Mouse (Mus musculus) regulatory T cell (primary cell): Measurements from ENCODE around the gene Clca4a.
"Not testable (repeated sequence)": the region's sequence is repeated elsewhere in the genome, so short reads cannot be mapped to it uniquely, and the experiment has no call there.

Experiments
- in situ Hi-C: fragments of 300-600 bp; cut with MboI, MseI; formaldehyde crosslinking; loops from one replicate; pipeline ENCODE4 v1.15.1; 2025; ENCODE audit warnings: high pct_unique_total_duplicates

Clca4a gene

GRCm38 (mm10) chr3:144974945-144975344 lies at the start of gene Clca4a:
Gene Clca4a, minus strand, starts transcription at chr3:144975045.
- in situ Hi-C loops, result no loop called here

DNA sequence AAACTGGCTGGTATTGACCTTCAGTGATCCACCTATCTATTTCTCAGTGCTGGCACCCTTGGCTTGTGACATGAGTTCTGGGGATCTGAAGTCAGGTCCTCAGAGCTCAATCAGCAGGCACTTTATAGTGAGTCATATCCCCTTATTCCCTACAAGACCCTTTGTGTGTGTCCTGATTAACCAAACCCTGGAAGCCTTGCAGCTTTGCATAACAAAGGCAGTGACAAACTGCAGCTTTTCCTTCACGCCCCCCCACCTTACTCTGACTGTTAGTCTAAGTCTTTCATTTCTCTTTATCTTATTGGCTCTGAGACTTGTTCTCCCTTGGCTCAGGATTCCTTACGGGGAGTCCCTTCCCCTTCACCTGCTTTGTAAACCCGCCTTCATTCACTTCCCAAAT lies 43.0 kb upstream of the Clca4a start:
- in situ Hi-C loops, result no loop called here

DNA sequence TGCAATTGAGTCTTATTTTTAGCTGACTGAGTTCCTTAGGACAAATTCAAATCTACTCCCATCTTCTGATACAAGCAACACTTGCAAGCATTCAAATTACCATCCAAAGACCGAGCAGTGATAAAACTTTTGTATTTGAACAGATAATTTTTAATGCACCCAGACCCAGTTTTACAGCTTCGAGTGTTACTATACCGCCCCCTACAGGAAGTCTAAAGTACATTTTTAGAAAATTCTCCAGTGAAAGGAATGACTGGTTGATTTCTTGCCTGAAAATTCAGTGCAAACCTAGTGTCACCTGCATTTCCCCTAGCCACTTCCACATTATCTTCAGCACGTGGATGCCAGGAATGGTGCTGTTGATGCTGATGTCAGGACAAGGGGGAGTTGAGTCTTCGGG lies 29.6 kb upstream of the Clca4a start:
- in situ Hi-C loops, result no loop called here

DNA sequence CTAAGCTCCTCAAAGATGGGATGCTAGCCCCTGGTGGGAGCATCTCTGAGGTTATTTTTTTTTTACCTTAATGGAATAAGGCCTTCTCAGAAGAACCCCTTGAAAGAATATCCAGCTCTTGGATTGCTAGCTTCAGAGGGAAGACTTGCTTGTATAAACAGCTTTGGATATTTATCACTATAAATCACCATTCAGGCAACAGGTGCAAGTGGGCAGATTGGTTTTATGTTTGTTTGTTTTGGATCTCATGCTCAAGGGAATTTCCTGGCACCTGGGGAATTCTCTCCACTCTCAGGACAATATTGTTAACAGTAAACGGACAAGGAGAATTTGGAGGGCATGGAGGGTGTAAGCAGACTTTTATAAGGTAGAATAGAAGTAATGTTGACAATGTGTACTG lies 26.1 kb upstream of the Clca4a start:
- in situ Hi-C loops, result no loop called here

- in situ Hi-C loops, result no loop called here
Observed at GRCm38 (mm10) chr3:144993055-144993454, 18.2 kb upstream of the Clca4a start.

GRCm38 (mm10) chr3:144992618-144993017 lies 17.8 kb upstream of the Clca4a start:
- in situ Hi-C loops, result no loop called here

DNA sequence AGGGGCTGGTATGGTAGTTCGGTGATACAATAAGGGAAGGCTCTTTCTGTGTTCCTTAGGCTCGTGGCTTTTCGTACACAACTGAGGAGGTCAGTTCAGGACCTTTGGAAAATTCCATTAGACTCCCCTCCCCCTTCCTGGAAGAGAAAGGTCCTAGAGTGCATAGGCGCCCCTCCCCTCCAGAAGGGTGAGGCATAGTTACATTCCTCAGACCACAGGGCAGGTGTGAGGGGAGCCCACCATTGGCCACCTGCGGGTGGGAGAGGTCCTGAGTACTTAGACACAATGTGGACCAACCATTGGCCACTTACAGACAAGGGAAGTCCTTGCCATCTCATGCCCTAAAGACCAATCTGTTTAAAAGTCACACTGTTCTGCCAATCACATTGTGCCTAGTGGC lies 11.0 kb upstream of the Clca4a start:
- in situ Hi-C loops, result no loop called here

- in situ Hi-C loops, result no loop called here
Observed at GRCm38 (mm10) chr3:144980551-144980950, 5.7 kb upstream of the Clca4a start.

DNA sequence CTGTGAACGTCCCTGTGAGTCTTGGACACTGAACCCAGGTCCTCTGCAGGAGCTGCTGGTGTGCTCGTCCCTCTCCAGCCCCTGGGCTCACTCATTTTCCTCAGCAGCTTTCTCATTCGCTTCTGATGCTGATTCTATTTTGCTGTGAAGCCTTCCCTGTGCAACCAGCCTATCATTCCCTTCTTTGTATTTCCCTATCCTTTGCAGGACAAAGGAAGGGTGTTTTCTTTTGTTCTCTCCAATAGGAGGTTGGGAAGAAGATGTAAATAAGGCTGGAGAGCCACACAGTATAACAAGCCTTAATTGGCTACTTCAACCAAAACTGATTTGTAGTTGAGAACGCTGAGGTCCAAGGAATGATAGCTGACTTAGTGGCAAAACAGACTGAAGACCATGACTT lies 2.8 kb upstream of the Clca4a start:
- in situ Hi-C loops, result no loop called here

- in situ Hi-C loops, result no loop called here
Observed at GRCm38 (mm10) chr3:144976091-144976490, 1.2 kb upstream of the Clca4a start.

GRCm38 (mm10) chr3:144971553-144972270 lies 3.1 kb downstream of the Clca4a start:
- in situ Hi-C loops, result no loop called here

DNA sequence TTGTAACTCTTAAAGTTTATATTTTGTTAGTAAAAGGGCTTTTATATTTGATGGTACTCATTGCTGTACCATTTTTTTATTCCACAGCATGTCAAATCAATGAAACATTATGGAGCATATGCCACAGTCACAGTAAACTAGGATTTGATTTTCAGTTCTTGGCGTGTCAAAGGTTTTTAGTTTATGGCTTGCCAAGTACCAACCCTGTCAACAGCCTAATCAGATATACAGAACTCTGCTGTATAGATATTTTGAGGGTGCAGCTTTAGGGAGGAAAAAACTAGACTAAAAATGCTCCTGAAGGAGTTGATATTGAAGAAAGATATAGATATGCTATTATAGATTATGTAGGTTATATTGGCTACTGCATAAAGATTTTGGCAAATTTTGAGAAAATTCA lies 5.1 kb downstream of the Clca4a start:
- in situ Hi-C loops, result no loop called here

- in situ Hi-C loops, result no loop called here
Observed at GRCm38 (mm10) chr3:144966074-144966473, 8.8 kb downstream of the Clca4a start.

DNA sequence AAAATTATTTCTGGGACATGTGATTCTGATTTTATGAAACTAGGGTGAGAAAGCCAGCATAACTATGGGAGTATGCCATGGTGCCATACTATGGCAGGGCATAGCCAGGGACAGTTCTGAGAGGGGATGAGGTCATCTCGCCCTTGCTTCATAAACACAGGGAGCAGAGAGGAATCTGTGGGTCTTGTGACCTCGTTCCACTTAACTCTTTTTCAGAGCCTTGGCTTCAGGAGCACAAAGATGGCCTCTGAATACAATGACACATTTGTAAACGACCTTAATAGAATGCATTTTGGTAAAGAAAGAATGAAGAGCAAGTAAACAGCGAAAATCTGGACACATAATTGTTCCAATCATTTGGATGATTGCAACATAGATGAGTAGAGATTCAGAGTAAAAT lies 24.0 kb downstream of the Clca4a start:
- in situ Hi-C loops, result no loop called here

DNA sequence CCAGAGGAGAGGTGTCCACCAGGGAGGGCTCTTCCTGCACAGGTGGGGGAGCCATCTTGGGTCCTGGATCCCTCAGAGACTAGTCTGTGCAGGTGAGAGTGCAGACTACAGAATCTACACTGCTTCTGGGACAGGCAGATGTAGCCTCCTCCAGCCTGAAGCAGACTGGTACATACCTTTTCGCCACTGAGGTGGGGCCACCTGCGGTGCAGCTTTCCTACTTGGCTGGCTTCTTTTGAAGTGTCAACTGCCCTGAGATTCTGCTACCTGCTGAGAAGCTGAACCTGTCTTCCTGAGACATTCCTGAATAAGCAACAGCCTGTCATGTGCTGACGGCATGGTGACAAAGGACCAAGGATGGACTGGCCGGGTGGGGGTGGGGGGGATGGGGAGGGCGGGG lies 27.5 kb downstream of the Clca4a start:
- in situ Hi-C loops, result not testable (repeated sequence)

- in situ Hi-C loops, result not testable (repeated sequence)
Observed at GRCm38 (mm10) chr3:144933625-144934024, 41.2 kb downstream of the Clca4a start.

DNA sequence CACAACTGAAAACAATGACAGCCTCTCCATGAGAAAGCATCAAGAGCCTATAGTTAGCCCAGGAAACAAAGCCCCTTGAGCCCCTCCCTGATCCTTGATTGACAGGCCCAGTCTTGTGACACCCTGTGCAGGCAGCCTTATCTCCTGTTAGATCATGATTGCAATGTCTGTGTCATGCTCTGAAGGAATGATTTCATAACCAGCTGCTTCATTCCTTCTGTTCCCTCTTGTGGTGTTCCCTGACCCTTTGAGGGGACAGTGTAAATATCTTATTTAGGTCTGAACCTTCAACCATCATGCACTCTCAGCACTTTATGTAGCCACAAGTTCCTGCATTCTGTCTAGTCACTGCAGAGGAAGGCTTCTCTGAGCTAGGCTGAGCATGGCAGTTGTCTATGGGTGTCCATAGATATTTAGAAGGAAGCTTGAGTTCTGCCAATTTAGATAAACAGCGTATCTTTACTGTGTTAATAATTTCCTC lies 41.8 kb downstream of the Clca4a start:
- in situ Hi-C loops, result no loop called here

DNA sequence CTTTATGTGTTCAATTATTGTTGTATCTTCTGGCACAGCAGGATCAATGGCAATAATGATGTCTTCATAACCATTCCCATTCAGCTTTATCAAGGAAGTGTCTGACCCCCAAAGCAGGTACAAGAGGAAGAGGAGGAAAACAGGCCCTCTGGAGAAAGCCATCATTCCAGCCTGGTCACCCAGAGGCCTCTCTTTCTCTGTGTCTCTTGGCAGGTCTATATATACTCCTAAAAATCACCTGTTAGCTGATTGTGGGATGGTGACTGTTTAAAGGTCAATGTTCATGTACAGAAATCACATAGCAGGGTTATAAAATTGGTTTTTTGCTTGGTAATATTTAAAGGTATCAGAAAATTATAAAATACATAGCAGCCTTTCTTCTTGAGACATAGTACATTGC lies 42.5 kb downstream of the Clca4a start, which contains the start of gene Clca4b:
Clca4b (minus strand) TSS at position 195 of the 400 bp plus-strand sequence.
- in situ Hi-C loops, result no loop called here

- in situ Hi-C loops, result no loop called here
Observed at GRCm38 (mm10) chr3:144914014-144914413, 60.8 kb downstream of the Clca4a start.
